Mouse (Mus musculus): ENCODE measurements around the gene Itga9. TPM values are rescaled to one million over a fixed set of nuclear protein-coding genes. Genes with fewer than 3 reads are reported as not detected.

The Itga9 gene
- total and polyA plus RNA-seq, 2 experiments, result 9.1 to 15.8 TPM

GRCm38 (mm10) chr9:118944388-118944787 is 337.9 kb downstream of the Itga9 start:
- TF ChIP-seq POLR2A (IDR thresholded peaks at IDR 0.05; ENCODE audit: extremely low read depth, insufficient read depth, low read length), result no peak
- H3K27ac ChIP-seq (replicated peaks; ENCODE audit: insufficient read depth, low read depth, low read length), result 0 out of 2 replicates have a peak overlapping the region, but pooled peaks have one; percentile 12
- H3K36me3 ChIP-seq (ENCODE audit: control insufficient read depth, insufficient read depth, low read length), result no peaks in the 10 kb centered on the region
- no peak for DNase-seq (ENCODE audit: extremely low read depth, low read depth, low spot score)
- 81% methylated on average over 12 of the region's 12 CpGs for WGBS
- peaks cover 10% of the 10 kb centered on the region; the same call in 1 of the 2 replicates for H3K4me1 ChIP-seq (ENCODE audit: control insufficient read depth, insufficient read depth, low read length)
- H3K4me3 ChIP-seq (ENCODE audit: insufficient read depth, low read depth, low read length), result no peak overlapping the region
- H3K27me3 ChIP-seq (ENCODE audit: control insufficient read depth, insufficient read depth, low read length), result no peaks in the 10 kb centered on the region
- H3K9ac ChIP-seq (ENCODE audit: low read depth, low read length), result no peak overlapping the region
- no peaks in the 10 kb centered on the region; the same call in 1 of the 2 replicates for H3K79me2 ChIP-seq (ENCODE audit: control insufficient read depth, insufficient read depth, low read length)

GRCm38 (mm10) chr9:118948486-118948885 is 342.0 kb downstream of the Itga9 start:
- H3K27me3 ChIP-seq (ENCODE audit: control insufficient read depth, insufficient read depth, low read length), result no peaks in the 10 kb centered on the region
- no peak for DNase-seq (ENCODE audit: extremely low read depth, low read depth, low spot score)
- no peak for TF ChIP-seq POLR2A (IDR thresholded peaks at IDR 0.05; ENCODE audit: extremely low read depth, insufficient read depth, low read length)
- TF ChIP-seq CTCF (IDR thresholded peaks at IDR 0.05; ENCODE audit: low read depth, low read length), result no peak
- H3K4me1 ChIP-seq (ENCODE audit: control insufficient read depth, insufficient read depth, low read length), result 0 out of 2 replicates have a peak, but pooled peaks cover 4% of the 10 kb centered on the region
- no peak overlapping the region for H3K4me3 ChIP-seq (ENCODE audit: insufficient read depth, low read depth, low read length)
- H3K36me3 ChIP-seq (ENCODE audit: control insufficient read depth, insufficient read depth, low read length), result no peaks in the 10 kb centered on the region
- no peak overlapping the region for H3K27ac ChIP-seq (replicated peaks; ENCODE audit: insufficient read depth, low read depth, low read length)
- 93% methylated on average over 5 of the region's 5 CpGs for WGBS
- H3K79me2 ChIP-seq (ENCODE audit: control insufficient read depth, insufficient read depth, low read length), result peaks cover 2% of the 10 kb centered on the region; the same call in 1 of the 2 replicates
- no peak overlapping the region for H3K9ac ChIP-seq (ENCODE audit: low read depth, low read length)

GRCm38 (mm10) chr9:118949124-118949523 is 342.6 kb downstream of the Itga9 start:
- H3K9ac ChIP-seq (ENCODE audit: low read depth, low read length), result no peak overlapping the region
- TF ChIP-seq CTCF (IDR thresholded peaks at IDR 0.05; ENCODE audit: low read depth, low read length), result no peak
- no peak for TF ChIP-seq POLR2A (IDR thresholded peaks at IDR 0.05; ENCODE audit: extremely low read depth, insufficient read depth, low read length)
- no peak overlapping the region for H3K27ac ChIP-seq (replicated peaks; ENCODE audit: insufficient read depth, low read depth, low read length)
- peaks cover 3% of the 10 kb centered on the region; the same call in 1 of the 2 replicates for H3K79me2 ChIP-seq (ENCODE audit: control insufficient read depth, insufficient read depth, low read length)
- H3K27me3 ChIP-seq (ENCODE audit: control insufficient read depth, insufficient read depth, low read length), result no peaks in the 10 kb centered on the region
- H3K4me3 ChIP-seq (ENCODE audit: insufficient read depth, low read depth, low read length), result no peak overlapping the region
- H3K36me3 ChIP-seq (ENCODE audit: control insufficient read depth, insufficient read depth, low read length), result no peaks in the 10 kb centered on the region
- no peaks in the 10 kb centered on the region for H3K4me1 ChIP-seq (ENCODE audit: control insufficient read depth, insufficient read depth, low read length)
- WGBS, result 91% methylated on average over 8 of the region's 8 CpGs
- no peak for DNase-seq (ENCODE audit: extremely low read depth, low read depth, low spot score)

- no peaks in the 10 kb centered on the region for H3K36me3 ChIP-seq (ENCODE audit: control insufficient read depth, insufficient read depth, low read length)
- no peaks in the 10 kb centered on the region for H3K4me1 ChIP-seq (ENCODE audit: control insufficient read depth, insufficient read depth, low read length)
- no peak overlapping the region for H3K4me3 ChIP-seq (ENCODE audit: insufficient read depth, low read depth, low read length)
- no peaks in the 10 kb centered on the region for H3K27me3 ChIP-seq (ENCODE audit: control insufficient read depth, insufficient read depth, low read length)
- no peak overlapping the region for H3K9ac ChIP-seq (ENCODE audit: low read depth, low read length)
- H3K79me2 ChIP-seq (ENCODE audit: control insufficient read depth, insufficient read depth, low read length), result peaks cover 3% of the 10 kb centered on the region; the same call in 1 of the 2 replicates
- H3K27ac ChIP-seq (replicated peaks; ENCODE audit: insufficient read depth, low read depth, low read length), result no peak overlapping the region
- TF ChIP-seq POLR2A (IDR thresholded peaks at IDR 0.05; ENCODE audit: extremely low read depth, insufficient read depth, low read length), result no peak
- no peak for TF ChIP-seq CTCF (IDR thresholded peaks at IDR 0.05; ENCODE audit: low read depth, low read length)
- DNase-seq (ENCODE audit: extremely low read depth, low read depth, low spot score), result no peak
- 87% methylated on average over 4 of the region's 4 CpGs for WGBS
Observed at GRCm38 (mm10) chr9:118949654-118950053, 343.2 kb downstream of the Itga9 start.

GRCm38 (mm10) chr9:118950061-118950460 is 343.6 kb downstream of the Itga9 start:
- H3K79me2 ChIP-seq (ENCODE audit: control insufficient read depth, insufficient read depth, low read length), result peaks cover 3% of the 10 kb centered on the region; the same call in 1 of the 2 replicates
- no peaks in the 10 kb centered on the region for H3K36me3 ChIP-seq (ENCODE audit: control insufficient read depth, insufficient read depth, low read length)
- TF ChIP-seq POLR2A (IDR thresholded peaks at IDR 0.05; ENCODE audit: extremely low read depth, insufficient read depth, low read length) (no peak), CTCF (IDR thresholded peaks at IDR 0.05; ENCODE audit: low read depth, low read length) (no peak)
- H3K4me1 ChIP-seq (ENCODE audit: control insufficient read depth, insufficient read depth, low read length), result no peaks in the 10 kb centered on the region
- WGBS, result 74% methylated on average over 10 of the region's 10 CpGs
- H3K9ac ChIP-seq (ENCODE audit: low read depth, low read length), result no peak overlapping the region
- no peak overlapping the region for H3K4me3 ChIP-seq (ENCODE audit: insufficient read depth, low read depth, low read length)
- no peaks in the 10 kb centered on the region for H3K27me3 ChIP-seq (ENCODE audit: control insufficient read depth, insufficient read depth, low read length)
- no peak overlapping the region for H3K27ac ChIP-seq (replicated peaks; ENCODE audit: insufficient read depth, low read depth, low read length)
- DNase-seq (ENCODE audit: extremely low read depth, low read depth, low spot score), result no peak

Other genes with a start within 250 kb of the Itga9 start
- not detected in 2 replicates for gene Eomes, start 128.5 kb upstream of the Itga9 start, total RNA-seq (2014; rRNA removed)
- gene Eomes, start 128.5 kb upstream of the Itga9 start, polyA plus RNA-seq (2012; rRNA removed), result 0.11 TPM in 1 of 2 replicates, not detected in the other
- gene Golga4, start 100.4 kb upstream of the Itga9 start, total RNA-seq (2014; rRNA removed), result 41.1 and 47.3 TPM in 2 replicates
- 6.7 and 9.0 TPM in 2 replicates for gene Golga4, start 100.4 kb upstream of the Itga9 start, polyA plus RNA-seq (2012; rRNA removed)

All from liver, adult 2 months (tissue).